Comparison of ENCODE assay signal across 15 mouse cellular contexts in genomic region chr1:126801706-126802105, GRCm38 (mm10). TPM values are rescaled to one million over a fixed set of nuclear protein-coding genes. Genes with fewer than 3 reads are reported as not detected.
DNase-seq lines count a peak whose midpoint lies in the region; ATAC-seq and TF ChIP-seq lines count a peak whose summit lies in the region.
"Had no signal": no experiment of that assay in that cellular context is flagged by ENCODE, and none has a peak within 500 bp of the region (broad histone marks: within the 10 kb centered on the region; RNA-seq: fewer than 3 reads in every experiment).

No protein-coding gene starts in this region.

- TF ChIP-seq EP300 in heart, postnatal 0 days (IDR thresholded peaks at IDR 0.05; ENCODE audit: low read depth), result peak; percentile 89

- H3K4me1 ChIP-seq in hindbrain, embryonic 16.5 days (ENCODE audit: control insufficient read depth, insufficient read depth, low read depth, low read length), result no peaks in the 10 kb centered on the region
- H3K4me1 ChIP-seq in hindbrain, postnatal 0 days (ENCODE audit: insufficient read depth, low read length), result no peaks in the 10 kb centered on the region
- H3K4me1 ChIP-seq in heart, postnatal 0 days (ENCODE audit: control insufficient read depth, insufficient read depth), result peaks cover 32% of the 10 kb centered on the region
- H3K4me1 ChIP-seq: hindbrain, embryonic 12.5 days had no signal

- no peaks in the 10 kb centered on the region for H3K9me3 ChIP-seq in hindbrain, embryonic 16.5 days (ENCODE audit: control insufficient read depth, low read length)
- H3K9me3 ChIP-seq in hindbrain, postnatal 0 days (ENCODE audit: low read length), result no peaks in the 10 kb centered on the region
- H3K9me3 ChIP-seq in heart, postnatal 0 days (replicated peaks; ENCODE audit: control insufficient read depth, low read length), result no peaks in the 10 kb centered on the region
- H3K9me3 ChIP-seq: hindbrain, embryonic 12.5 days; limb, embryonic 13.5 days had no signal

- DNase-seq in hindbrain, postnatal 0 days (ENCODE audit: low spot score), result no peak
- DNase-seq in urinary bladder, postnatal 14 days (ENCODE audit: low spot score), result peak; percentile 26
- DNase-seq in urinary bladder, postnatal 10 days (ENCODE audit: low spot score), result no peak
- DNase-seq in heart, postnatal 0 days (ENCODE audit: low spot score), result peak; percentile 90
- no peak for DNase-seq in embryo, embryonic 10 days (ENCODE audit: low spot score)
- no peak for DNase-seq in right cerebral cortex, adult 2 months (ENCODE audit: low spot score in 2 of 2)
- DNase-seq in right cerebral cortex, postnatal 14 days, result no peak
- DNase-seq: right cerebral cortex, postnatal 4 days had no signal

- H3K27me3 ChIP-seq in hindbrain, embryonic 16.5 days (replicated peaks; ENCODE audit: control insufficient read depth, insufficient read depth, low read length), result no peaks in the 10 kb centered on the region
- H3K27me3 ChIP-seq in hindbrain, postnatal 0 days (ENCODE audit: insufficient read depth, low read length), result no peaks in the 10 kb centered on the region
- H3K27me3 ChIP-seq in heart, postnatal 0 days (ENCODE audit: control insufficient read depth, insufficient read depth, low read length), result no peaks in the 10 kb centered on the region
- H3K27me3 ChIP-seq: CH12.LX; hindbrain, embryonic 12.5 days; limb, embryonic 13.5 days had no signal

- peak; percentile 30; the same call in 1 of the 2 replicates for ATAC-seq in hindbrain, embryonic 16.5 days
- ATAC-seq in hindbrain, postnatal 0 days, result no peak
- ATAC-seq in heart, postnatal 0 days (ENCODE audit: insufficient read depth, low read depth), result peak; percentile 85

- no peaks in the 10 kb centered on the region for H3K36me3 ChIP-seq in hindbrain, embryonic 16.5 days (ENCODE audit: control insufficient read depth, insufficient read depth, low read length)
- no peaks in the 10 kb centered on the region for H3K36me3 ChIP-seq in hindbrain, postnatal 0 days (ENCODE audit: insufficient read depth, low read length)
- no peaks in the 10 kb centered on the region for H3K36me3 ChIP-seq in heart, postnatal 0 days (replicated peaks; ENCODE audit: control insufficient read depth, insufficient read depth, low read length)
- H3K36me3 ChIP-seq: hindbrain, embryonic 12.5 days; limb, embryonic 13.5 days had no signal

- no peak for TF ChIP-seq CTCF in hindbrain, postnatal 0 days (IDR thresholded peaks at IDR 0.05; ENCODE audit: low read depth)
- TF ChIP-seq CTCF in heart, postnatal 0 days (IDR thresholded peaks at IDR 0.05; ENCODE audit: low read depth), result no peak

- H3K4me2 ChIP-seq in hindbrain, embryonic 16.5 days (ENCODE audit: low read length), result no peak overlapping the region
- H3K4me2 ChIP-seq in hindbrain, postnatal 0 days (ENCODE audit: low read depth, low read length), result no peak overlapping the region
- H3K4me2 ChIP-seq in heart, postnatal 0 days (ENCODE audit: low read depth, low read length), result 0 out of 2 replicates have a peak overlapping the region, but pooled peaks have one; percentile 8
- H3K4me2 ChIP-seq: hindbrain, embryonic 12.5 days; limb, embryonic 13.5 days had no signal

- WGBS in hindbrain, embryonic 16.5 days, result 45% methylated on average over 8 of the region's 8 CpGs
- 56% methylated on average over 8 of the region's 8 CpGs for WGBS in hindbrain, postnatal 0 days
- WGBS in heart, postnatal 0 days, result 7% methylated on average over 8 of the region's 8 CpGs

- no peak overlapping the region; the same call in 1 of the 2 replicates for H3K27ac ChIP-seq in hindbrain, embryonic 16.5 days (ENCODE audit: low read depth, low read length)
- H3K27ac ChIP-seq in hindbrain, postnatal 0 days, result no peak overlapping the region
- H3K27ac ChIP-seq in heart, postnatal 0 days (ENCODE audit: low read depth), result peak overlapping the region; percentile 91
- H3K27ac ChIP-seq: hindbrain, embryonic 12.5 days; limb, embryonic 13.5 days had no signal

- no peak overlapping the region for H3K4me3 ChIP-seq in hindbrain, embryonic 16.5 days (ENCODE audit: low read length)
- no peak overlapping the region for H3K4me3 ChIP-seq in hindbrain, postnatal 0 days (ENCODE audit: low read length)
- H3K4me3 ChIP-seq in heart, postnatal 0 days (ENCODE audit: low read depth, low read length), result no peak overlapping the region
- H3K4me3 ChIP-seq: hindbrain, embryonic 12.5 days; limb, embryonic 13.5 days; myocyte had no signal

- 0 out of 2 replicates have a peak overlapping the region, but pooled peaks have one; percentile 31 for H3K9ac ChIP-seq in hindbrain, embryonic 16.5 days (ENCODE audit: low read depth, low read length)
- no peak overlapping the region for H3K9ac ChIP-seq in hindbrain, postnatal 0 days (replicated peaks; ENCODE audit: low read length)
- no peak overlapping the region for H3K9ac ChIP-seq in heart, postnatal 0 days (replicated peaks; ENCODE audit: low read depth, low read length)
- H3K9ac ChIP-seq: hindbrain, embryonic 12.5 days; limb, embryonic 13.5 days had no signal

RNA-seq across cellular contexts. Expression of gene Nckap5, which starts 28.9 kb away (rescaled TPM):
- 13.1 and 13.9 TPM in 2 replicates for polyA plus RNA-seq in hindbrain, embryonic 16.5 days (2015; fragmentation: Nextera tagmentation; extraction: Ambion mirVana)
- total RNA-seq in hindbrain, postnatal 0 days (2014; rRNA removed), result 10.2 and 13.3 TPM in 2 replicates
- 6.6 TPM in 2 replicates for polyA plus RNA-seq in hindbrain, postnatal 0 days (2015; fragmentation: Nextera tagmentation; extraction: Ambion mirVana)
- total RNA-seq in heart, postnatal 0 days (2014; rRNA removed; ENCODE audit: low replicate concordance), result 4.9 and 14.5 TPM in 2 replicates
- polyA plus RNA-seq in heart, postnatal 0 days (2015; fragmentation: Nextera tagmentation; extraction: Ambion mirVana), result 4.5 and 4.6 TPM in 2 replicates
- total RNA-seq: CH12.LX; common myeloid progenitor, adult 5-6 weeks; megakaryocyte, adult 5-6 weeks had no signal

Comparison
In these comparisons a context has a peak if more than half of its experiments do, and no peak if none do; other contexts are left out.
1. DNase-seq: peak in urinary bladder, postnatal 14 days (single experiment) and heart, postnatal 0 days (single experiment); none in hindbrain, postnatal 0 days (single experiment), urinary bladder, postnatal 10 days (single experiment), embryo, embryonic 10 days (single experiment), right cerebral cortex, adult 2 months (0 of 2) and right cerebral cortex, postnatal 14 days (single experiment).